Mouse (Mus musculus) adrenal gland, adult 8-10 months (tissue): Measurements from ENCODE around the gene Ube4b. TPM values are rescaled to one million over a fixed set of nuclear protein-coding genes. Genes with fewer than 3 reads are reported as not detected.
A peak's percentile ranks its signal among the peaks of the same experiment; 100 is the strongest.

ENCODE experiments used
- DNase-seq: peaks from one replicate; pipeline ENCODE4 v3.0.0; 2022
- total RNA-seq, 4 experiments: library from RNA; stranded (reverse); gene quantifications; 2 replicates each; pipeline ENCODE4 v1.2.4; 2022

The Ube4b gene
- total RNA-seq, 4 experiments from 2014 or later, result 77.8 to 102 (median 91.0) TPM

GRCm38 (mm10) chr4:149429592-149429991, 3.0 kb upstream of the Ube4b start:
- no peak for DNase-seq

GRCm38 (mm10) chr4:149425801-149426292, 702 bp downstream of the Ube4b start:
- no peak for DNase-seq

- DNase-seq, result no peak
Observed at GRCm38 (mm10) chr4:149424755-149425154, 1.8 kb downstream of the Ube4b start.

GRCm38 (mm10) chr4:149417854-149418365, 8.6 kb downstream of the Ube4b start:
- DNase-seq, result no peak

- DNase-seq, result no peak
Observed at GRCm38 (mm10) chr4:149416986-149417385, 9.6 kb downstream of the Ube4b start.

GRCm38 (mm10) chr4:149416417-149416816, 10.1 kb downstream of the Ube4b start:
- DNase-seq, result no peak

GRCm38 (mm10) chr4:149415651-149416169, 10.8 kb downstream of the Ube4b start:
- no peak for DNase-seq

GRCm38 (mm10) chr4:149414259-149414658, 12.3 kb downstream of the Ube4b start:
- no peak for DNase-seq

GRCm38 (mm10) chr4:149409759-149410158, 16.8 kb downstream of the Ube4b start:
- no peak for DNase-seq

- no peak for DNase-seq
Observed at GRCm38 (mm10) chr4:149408331-149408730, 18.2 kb downstream of the Ube4b start.

- DNase-seq, result no peak
Observed at GRCm38 (mm10) chr4:149407461-149407860, 19.1 kb downstream of the Ube4b start.

- no peak for DNase-seq
Observed at GRCm38 (mm10) chr4:149405713-149406443, 20.7 kb downstream of the Ube4b start.

- DNase-seq, result no peak
Observed at GRCm38 (mm10) chr4:149404640-149405465, 21.7 kb downstream of the Ube4b start.

- DNase-seq, result no peak
Observed at GRCm38 (mm10) chr4:149403037-149403436, 23.5 kb downstream of the Ube4b start.

- DNase-seq, result peak; percentile 54
Observed at GRCm38 (mm10) chr4:149401591-149401982, 25.0 kb downstream of the Ube4b start.

- DNase-seq, result no peak
Observed at GRCm38 (mm10) chr4:149400878-149401590, 25.5 kb downstream of the Ube4b start.

GRCm38 (mm10) chr4:149399331-149399910, 27.1 kb downstream of the Ube4b start:
- no peak for DNase-seq

GRCm38 (mm10) chr4:149398181-149398735, 28.3 kb downstream of the Ube4b start:
- no peak for DNase-seq

GRCm38 (mm10) chr4:149396433-149397306, 29.9 kb downstream of the Ube4b start:
- no peak for DNase-seq

- no peak for DNase-seq
Observed at GRCm38 (mm10) chr4:149395581-149395980, 31.0 kb downstream of the Ube4b start.

- DNase-seq, result no peak
Observed at GRCm38 (mm10) chr4:149394292-149394691, 32.3 kb downstream of the Ube4b start.
